Mouse (Mus musculus) heart, adult 2 months (tissue): Measurements from ENCODE around the gene Slc35a5. TPM values are rescaled to one million over a fixed set of nuclear protein-coding genes. Genes with fewer than 3 reads are reported as not detected.

Source experiments
- DNase-seq, 2 experiments: peaks; one replicate each; pipeline ENCODE4 v3.0.0; 2021
- H3K27ac ChIP-seq: fragments of 200-600 bp; 2 replicates; pipeline ENCODE4 v1.8.1; 2022
- H3K27me3 ChIP-seq: fragments of 200-500 bp; 2 replicates; pipeline ENCODE4 v1.6.1; 2012; ENCODE audit warnings: mild to moderate bottlenecking, low read length, inconsistent platforms, mixed read lengths; ENCODE audit not compliant: control insufficient read depth, insufficient read depth
- H3K36me3 ChIP-seq: fragments of 200-500 bp; 2 replicates; pipeline ENCODE4 v1.6.1; 2012; ENCODE audit warnings: low read length, inconsistent platforms; ENCODE audit not compliant: control insufficient read depth, insufficient read depth
- H3K4me1 ChIP-seq: fragments of 200-500 bp; 2 replicates; pipeline ENCODE4 v1.6.1; 2011; ENCODE audit warnings: low read length; ENCODE audit not compliant: control insufficient read depth, insufficient read depth
- H3K4me3 ChIP-seq: fragments of 200-600 bp; 2 replicates; pipeline ENCODE4 v1.8.1; 2022
- H3K79me2 ChIP-seq: fragments of 200-500 bp; replicated peaks from 2 replicates; pipeline ENCODE4 v1.6.1; 2012; ENCODE audit warnings: mild to moderate bottlenecking, inconsistent platforms, low read length, moderate library complexity, mixed read lengths; ENCODE audit not compliant: control insufficient read depth, insufficient read depth
- H3K9ac ChIP-seq: fragments of 200-500 bp; 2 replicates; pipeline ENCODE4 v1.6.1; 2012; ENCODE audit warnings: low read depth, mild to moderate bottlenecking, control low read depth, inconsistent platforms, low read length, mixed read lengths
- CTCF ChIP-seq: fragments of 200-600 bp; IDR thresholded peaks from 2 replicates; pipeline ENCODE4 v1.8.1; 2022; ENCODE audit warnings: antibody characterized with exemption, mild to moderate bottlenecking, moderate library complexity
- EP300 ChIP-seq: fragments of 200-500 bp; IDR thresholded peaks from 2 replicates; pipeline ENCODE4 v1.6.1; 2011; ENCODE audit warnings: low read depth, low read length, control low read depth; ENCODE audit not compliant: insufficient read depth
- POLR2A ChIP-seq: fragments of 200-500 bp; IDR thresholded peaks from 2 replicates; pipeline ENCODE4 v1.6.1; 2011; ENCODE audit warnings: mild to moderate bottlenecking, low read depth, low read length, control low read depth; ENCODE audit not compliant: insufficient read depth
- WGBS: fragments of 180-500 bp; shearing (Covaris S2); methylation state at CpG from one replicate; pipeline ENCODE4 v1.1.7; 2018; 5-methylcytosine and 5-hydroxymethylcytosine counted together
- intact Hi-C: fragments of 180-260 bp; cut with DNase I; formaldehyde crosslinking; loops from one replicate; pipeline ENCODE4 v1.15.1; 2025
- polyA plus RNA-seq: library from polyadenylated mRNA; depleted of rRNA; stranded (reverse); fragments of >200 nt; gene quantifications from 2 replicates; pipeline ENCODE4 v1.2.3, GENCODE M21; 2012
- total RNA-seq, 2 experiments: library from RNA; stranded (reverse); gene quantifications; 2 replicates each; pipeline ENCODE4 v1.2.3; 2021

The Slc35a5 gene
- total and polyA plus RNA-seq, 3 experiments = 8.0 to 11.1 (median 9.5) TPM

GRCm38 (mm10) chr16:45192613-45193012, 34.1 kb upstream of the Slc35a5 start:
- Histone ChIP-seq H3K79me2 (no peaks in the 10 kb centered on the region), H3K27me3 (no peaks in the 10 kb centered on the region), H3K9ac (no peak overlapping the region), H3K4me3 (no peak overlapping the region), H3K36me3 (no peaks in the 10 kb centered on the region), H3K27ac (no peak overlapping the region), H3K4me1 (no peaks in the 10 kb centered on the region)
- WGBS = 6% methylated on average over 1 of the region's 1 CpGs
- DNase-seq = peak; percentile 60 to 73
- intact Hi-C loops = no loop called here
- no peak for TF ChIP-seq POLR2A
- 0 out of 2 replicates have a peak, but pooled peaks have one; percentile 31 for TF ChIP-seq EP300
- TF ChIP-seq CTCF = peak; percentile 100; the same call in 1 of the 2 replicates

- no peak for DNase-seq
- 94% methylated on average over 5 of the region's 5 CpGs for WGBS
- Histone ChIP-seq H3K4me3 (no peak overlapping the region), H3K27ac (no peak overlapping the region), H3K79me2 (no peaks in the 10 kb centered on the region), H3K4me1 (no peaks in the 10 kb centered on the region), H3K9ac (no peak overlapping the region), H3K36me3 (peaks cover 3% of the 10 kb centered on the region; the same call in 1 of the 2 replicates), H3K27me3 (no peaks in the 10 kb centered on the region)
- TF ChIP-seq EP300 (no peak), CTCF (no peak), POLR2A (no peak)
- intact Hi-C loops = no loop called here
Observed at GRCm38 (mm10) chr16:45181824-45182223, 23.3 kb upstream of the Slc35a5 start.

- WGBS = 88% methylated on average over 2 of the region's 2 CpGs
- no peak overlapping the region for H3K4me3 ChIP-seq
- intact Hi-C loops = no loop called here
- H3K27ac ChIP-seq = no peak overlapping the region
- no peak for DNase-seq
- H3K79me2 ChIP-seq = no peaks in the 10 kb centered on the region
- peaks cover 2% of the 10 kb centered on the region; the same call in 1 of the 2 replicates for H3K36me3 ChIP-seq
- H3K27me3 ChIP-seq = no peaks in the 10 kb centered on the region
- no peak overlapping the region for H3K9ac ChIP-seq
- no peaks in the 10 kb centered on the region for H3K4me1 ChIP-seq
- TF ChIP-seq POLR2A = no peak
Observed at GRCm38 (mm10) chr16:45178552-45178951, 20.0 kb upstream of the Slc35a5 start.

- no peak for TF ChIP-seq EP300
- TF ChIP-seq CTCF = no peak
- TF ChIP-seq POLR2A = no peak
- Histone ChIP-seq H3K79me2 (peaks cover 2% of the 10 kb centered on the region; the same call in 1 of the 2 replicates), H3K9ac (peak overlapping the region; percentile 94), H3K4me1 (0 out of 2 replicates have a peak, but pooled peaks cover 3% of the 10 kb centered on the region), H3K36me3 (peaks cover 7% of the 10 kb centered on the region), H3K27ac (peak overlapping the region; percentile 86), H3K4me3 (peak overlapping the region; percentile 78), H3K27me3 (no peaks in the 10 kb centered on the region)
- intact Hi-C loops = loop anchor here (5.0 kb wide), 1 partner anchor 62 kb away; no protein-coding TSS in a partner anchor
- DNase-seq = no peak
- under 1% methylated on average over 11 of the region's 11 CpGs for WGBS
Observed at GRCm38 (mm10) chr16:45159389-45159716, 847 bp upstream of the Slc35a5 start.

GRCm38 (mm10) chr16:45158136-45158521, 377 bp downstream of the Slc35a5 start:
- intact Hi-C loops = loop anchor here (5.0 kb wide), 1 partner anchor 61 kb away; no protein-coding TSS in a partner anchor
- no peaks in the 10 kb centered on the region for H3K27me3 ChIP-seq
- peaks cover 4% of the 10 kb centered on the region for H3K36me3 ChIP-seq
- 0 out of 2 replicates have a peak, but pooled peaks cover 3% of the 10 kb centered on the region for H3K4me1 ChIP-seq
- TF ChIP-seq EP300 (no peak), CTCF (no peak), POLR2A (no peak; the same call in none of the 2 replicates)
- H3K9ac ChIP-seq = peak overlapping the region; percentile 73
- peak; percentile 78 to 80 for DNase-seq
- 1% methylated on average over 20 of the region's 20 CpGs for WGBS
- peak overlapping the region; percentile 78 for H3K4me3 ChIP-seq
- H3K27ac ChIP-seq = peak overlapping the region; percentile 86
- peaks cover 2% of the 10 kb centered on the region; the same call in 1 of the 2 replicates for H3K79me2 ChIP-seq

GRCm38 (mm10) chr16:45154741-45155250, 3.7 kb downstream of the Slc35a5 start:
- Histone ChIP-seq H3K27ac (no peak overlapping the region), H3K4me1 (0 out of 2 replicates have a peak, but pooled peaks cover 2% of the 10 kb centered on the region), H3K4me3 (no peak overlapping the region), H3K79me2 (peaks cover 2% of the 10 kb centered on the region), H3K9ac (no peak overlapping the region), H3K27me3 (no peaks in the 10 kb centered on the region), H3K36me3 (peaks cover 3% of the 10 kb centered on the region; the same call in 1 of the 2 replicates)
- intact Hi-C loops = loop anchor here (5.0 kb wide), 1 partner anchor 57 kb away; no protein-coding TSS in a partner anchor
- TF ChIP-seq EP300 = no peak
- no peak for TF ChIP-seq POLR2A
- no peak for TF ChIP-seq CTCF
- DNase-seq = no peak
- 53% methylated on average over 3 of the region's 3 CpGs for WGBS
